Mouse (Mus musculus): ENCODE measurements around the gene Gramd2.

Gene Gramd2

GRCm38 (mm10) chr9:59679678-59680533 is at the start of gene Gramd2:
Gene Gramd2 (plus strand): TSS chr9:59680144.
- no peak for DNase-seq (ENCODE audit: extremely low read depth, low read depth)

GRCm38 (mm10) chr9:59638372-59638771 is 41.6 kb upstream of the Gramd2 start:
- no peak for DNase-seq (ENCODE audit: extremely low read depth, low read depth)

- no peak for DNase-seq (ENCODE audit: extremely low read depth, low read depth)
Measured at GRCm38 (mm10) chr9:59639936-59640335, 40.0 kb upstream of the Gramd2 start.

GRCm38 (mm10) chr9:59641320-59641719 is 38.6 kb upstream of the Gramd2 start:
- DNase-seq (ENCODE audit: extremely low read depth, low read depth), result no peak

- DNase-seq (ENCODE audit: extremely low read depth, low read depth), result no peak
Measured at GRCm38 (mm10) chr9:59649911-59650310, 30.0 kb upstream of the Gramd2 start.

- peak; percentile 89 for DNase-seq (ENCODE audit: extremely low read depth, low read depth)
Measured at GRCm38 (mm10) chr9:59653371-59653770, 26.6 kb upstream of the Gramd2 start.

GRCm38 (mm10) chr9:59654450-59654983 is 25.4 kb upstream of the Gramd2 start:
- no peak for DNase-seq (ENCODE audit: extremely low read depth, low read depth)

GRCm38 (mm10) chr9:59655958-59656634 is 23.8 kb upstream of the Gramd2 start, which contains the start of gene Pkm:
Gene Pkm (plus strand): TSS chr9:59656368.
- peak; percentile 99 for DNase-seq (ENCODE audit: extremely low read depth, low read depth)

GRCm38 (mm10) chr9:59656635-59657617 is 23.0 kb upstream of the Gramd2 start:
- peak; percentile 62 for DNase-seq (ENCODE audit: extremely low read depth, low read depth)

- no peak for DNase-seq (ENCODE audit: extremely low read depth, low read depth)
Measured at GRCm38 (mm10) chr9:59658146-59658545, 21.8 kb upstream of the Gramd2 start.

- peak; percentile 91 for DNase-seq (ENCODE audit: extremely low read depth, low read depth)
Measured at GRCm38 (mm10) chr9:59659036-59660026, 20.6 kb upstream of the Gramd2 start.

GRCm38 (mm10) chr9:59660421-59660820 is 19.5 kb upstream of the Gramd2 start:
- DNase-seq (ENCODE audit: extremely low read depth, low read depth), result no peak

- no peak for DNase-seq (ENCODE audit: extremely low read depth, low read depth)
Measured at GRCm38 (mm10) chr9:59661298-59661975, 18.5 kb upstream of the Gramd2 start.

- DNase-seq (ENCODE audit: extremely low read depth, low read depth), result no peak
Measured at GRCm38 (mm10) chr9:59663226-59663625, 16.7 kb upstream of the Gramd2 start.

- DNase-seq (ENCODE audit: extremely low read depth, low read depth), result no peak
Measured at GRCm38 (mm10) chr9:59663957-59664356, 16.0 kb upstream of the Gramd2 start.

GRCm38 (mm10) chr9:59664664-59665256 is 15.2 kb upstream of the Gramd2 start:
- no peak for DNase-seq (ENCODE audit: extremely low read depth, low read depth)

GRCm38 (mm10) chr9:59666016-59666415 is 13.9 kb upstream of the Gramd2 start:
- no peak for DNase-seq (ENCODE audit: extremely low read depth, low read depth)

GRCm38 (mm10) chr9:59666813-59667212 is 13.1 kb upstream of the Gramd2 start:
- no peak for DNase-seq (ENCODE audit: extremely low read depth, low read depth)

- no peak for DNase-seq (ENCODE audit: extremely low read depth, low read depth)
Measured at GRCm38 (mm10) chr9:59667250-59667649, 12.7 kb upstream of the Gramd2 start.

All from MEL-GATA-1-ER (cell line).